Comparison of ENCODE assay signal across 19 mouse cellular contexts in genomic region chr14:11536121-11536520, GRCm38 (mm10). TPM values are rescaled to one million over a fixed set of nuclear protein-coding genes. Genes with fewer than 3 reads are reported as not detected.
"Had no signal": no experiment of that assay in that cellular context is flagged by ENCODE, and none has a peak within 500 bp of the region (broad histone marks: within the 10 kb centered on the region; RNA-seq: fewer than 3 reads in every experiment).

No protein-coding gene starts in this region.

- H3K27me3 ChIP-seq: neural tube, embryonic 13.5 days; neural tube, embryonic 15.5 days; stomach, embryonic 15.5 days had no signal

- H3K4me2 ChIP-seq: lung, embryonic 14.5 days; midbrain, embryonic 12.5 days; neural tube, embryonic 13.5 days; neural tube, embryonic 15.5 days; stomach, embryonic 15.5 days had no signal

- DNase-seq: lung, adult 18-20 months; lung, embryonic 14.5 days; lung, postnatal 4 days; midbrain, embryonic 14.5 days; right cerebral cortex, postnatal 25 days; right cerebral cortex, postnatal 4 days; spleen, adult 18-20 months; thymus, adult 2 months; thymus, postnatal 25 days; thymus, postnatal 4 days had no signal

- H3K9me3 ChIP-seq: midbrain, embryonic 10.5 days; midbrain, embryonic 12.5 days; neural tube, embryonic 13.5 days; neural tube, embryonic 15.5 days; stomach, embryonic 15.5 days had no signal

- H3K9ac ChIP-seq: lung, embryonic 14.5 days; midbrain, embryonic 12.5 days; neural tube, embryonic 13.5 days; neural tube, embryonic 15.5 days; stomach, embryonic 15.5 days had no signal

- H3K36me3 ChIP-seq: midbrain, embryonic 10.5 days; midbrain, embryonic 12.5 days; neural tube, embryonic 13.5 days; neural tube, embryonic 15.5 days; stomach, embryonic 15.5 days had no signal

- H3K27ac ChIP-seq: midbrain, embryonic 10.5 days; midbrain, embryonic 12.5 days; neural tube, embryonic 13.5 days; neural tube, embryonic 15.5 days; stomach, embryonic 15.5 days; stomach, postnatal 0 days had no signal

- ATAC-seq: midbrain, embryonic 16.5 days had no signal

- H3K4me3 ChIP-seq: midbrain, embryonic 10.5 days; midbrain, embryonic 12.5 days; myocyte; neural tube, embryonic 13.5 days; neural tube, embryonic 15.5 days; stomach, embryonic 15.5 days had no signal

RNA-seq across cellular contexts. Expression of gene Ptprg, which starts 17.2 kb away (rescaled TPM):
- total RNA-seq: megakaryocyte-erythroid progenitor cell, adult 5-6 weeks had no signal
